Mouse (Mus musculus): Measurements from ENCODE around the gene Trp53tg5.

DNA sequence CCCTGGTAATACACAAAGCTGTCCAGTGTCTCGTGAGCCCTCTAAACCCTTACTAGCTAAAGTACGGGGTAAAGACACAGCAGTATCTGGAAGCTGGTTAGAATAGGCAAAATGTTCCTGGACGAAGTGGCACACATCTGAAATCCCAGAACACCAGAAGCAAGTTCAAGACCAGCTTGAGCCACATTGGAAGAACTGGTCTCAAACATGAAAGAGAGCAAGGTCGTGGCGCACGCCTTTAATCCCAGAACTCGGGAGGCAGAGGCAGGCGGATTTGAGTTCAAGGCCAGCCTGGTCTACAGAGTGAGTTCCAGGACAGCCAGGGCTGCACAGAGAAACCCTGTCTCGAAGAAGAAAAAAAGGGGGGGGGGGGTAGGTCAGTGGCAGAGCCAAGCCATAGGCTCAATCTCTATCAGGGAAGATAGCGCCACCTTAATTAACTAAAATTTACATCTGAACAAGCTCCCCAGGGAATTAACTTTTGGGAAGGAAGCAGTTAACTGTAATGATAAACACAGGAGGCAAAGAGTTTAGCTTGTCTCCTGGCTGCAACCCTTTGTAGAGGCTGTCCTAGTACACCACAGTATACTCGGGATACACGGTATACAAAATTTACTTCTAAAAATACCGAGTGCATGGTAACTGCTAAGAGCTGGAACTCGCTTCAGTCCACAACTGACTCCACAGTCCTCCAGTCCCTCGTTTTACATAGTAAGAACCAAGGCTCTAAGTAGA lies 43.5 kb downstream of the Trp53tg5 start:
- TF ChIP-seq CHD2 (IDR thresholded peaks at IDR 0.05; ENCODE audit: low read length) (no peak), CTCF (conservative IDR thresholded peaks at IDR 0.05 in 1 of 2, IDR thresholded peaks at IDR 0.05 in 1 of 2; ENCODE audit: low read depth in 2 of 2, low read length in 2 of 2) (no peak)

Measured in CH12.LX (cell line).